Mouse (Mus musculus) liver, postnatal 0 days (tissue): ENCODE results near the gene Cpne6. TPM values are rescaled to one million over a fixed set of nuclear protein-coding genes. Genes with fewer than 3 reads are reported as not detected.

Experiments
- ATAC-seq: fragments of 200-750 bp; cut with Nextera tagmentation; 2 replicates; pipeline ENCODE4 v1.8.0; 2017; ENCODE audit warnings: mild to moderate bottlenecking, moderate library complexity
- DNase-seq: peaks from one replicate; pipeline ENCODE4 v3.0.0-alpha.2; 2016
- H3K27ac ChIP-seq: fragments of 300-500 bp; sonication (generic); 2 replicates; pipeline ENCODE4 v1.5.1; 2014; ENCODE audit warnings: antibody characterized with exemption, moderate library complexity, mild to moderate bottlenecking, low read depth
- H3K27me3 ChIP-seq: fragments of 300-500 bp; sonication (generic); 2 replicates; pipeline ENCODE4 v1.6.1; 2014; ENCODE audit warnings: low read length, control low read depth, mixed read lengths; ENCODE audit not compliant: insufficient read depth
- H3K36me3 ChIP-seq: fragments of 300-500 bp; sonication (generic); replicated peaks from 2 replicates; pipeline ENCODE4 v1.6.1; 2014; ENCODE audit warnings: mild to moderate bottlenecking, control low read depth, low read length, moderate library complexity, mixed read lengths; ENCODE audit not compliant: insufficient read depth
- H3K4me1 ChIP-seq: fragments of 300-500 bp; sonication (generic); 2 replicates; pipeline ENCODE4 v1.6.1; 2014; ENCODE audit warnings: antibody characterized with exemption, mild to moderate bottlenecking, control low read depth; ENCODE audit not compliant: insufficient read depth
- H3K4me2 ChIP-seq: fragments of 300-500 bp; sonication (generic); 2 replicates; pipeline ENCODE4 v1.6.1; 2014; ENCODE audit warnings: low read depth, mild to moderate bottlenecking, low read length, moderate library complexity, mixed read lengths
- H3K4me3 ChIP-seq: fragments of 300-500 bp; sonication (generic); 2 replicates; pipeline ENCODE4 v1.5.1; 2014; ENCODE audit warnings: low read depth, low read length
- H3K9ac ChIP-seq: fragments of 300-500 bp; sonication (generic); replicated peaks from 2 replicates; pipeline ENCODE4 v1.6.1; 2014; ENCODE audit warnings: mild to moderate bottlenecking, moderate library complexity
- H3K9me3 ChIP-seq: fragments of 300-500 bp; sonication (generic); 2 replicates; pipeline ENCODE4 v1.6.1; 2016; ENCODE audit warnings: mild to moderate bottlenecking, control low read depth, low read length, mixed read lengths
- CTCF ChIP-seq: sonication (generic); IDR thresholded peaks from 2 replicates; pipeline ENCODE4 v1.5.1; 2016; ENCODE audit warnings: antibody characterized with exemption, low read depth
- EP300 ChIP-seq: IDR thresholded peaks from 2 replicates; pipeline ENCODE4 v1.6.1; 2016; ENCODE audit warnings: antibody characterized with exemption, low read depth, mild to moderate bottlenecking
- WGBS: fragments of 180-500 bp; shearing (Covaris S2); extraction: QIAGEN DNeasy Blood & Tissue Kit; methylation state at CpG from one replicate; pipeline ENCODE4 v1.1.7; 2014; ENCODE audit not compliant: insufficient replicate concordance; 5-methylcytosine and 5-hydroxymethylcytosine counted together
- polyA plus RNA-seq: library from polyadenylated mRNA; unstranded; fragments of >200 nt; fragmentation: Nextera tagmentation; extraction: Ambion mirVana; gene quantifications from 2 replicates; pipeline ENCODE4 v1.2.1, GENCODE M21; 2015

Cpne6 gene
- polyA plus RNA-seq, 1 experiment from 2014 or later, result not detected

GRCm38 (mm10) chr14:55470806-55471205 lies 39.4 kb upstream of the Cpne6 start:
- Histone ChIP-seq H3K36me3 (no peaks in the 10 kb centered on the region), H3K9me3 (no peaks in the 10 kb centered on the region), H3K9ac (no peak overlapping the region), H3K4me3 (no peak overlapping the region), H3K4me2 (peak overlapping the region; percentile 24; the same call in 1 of the 2 replicates), H3K4me1 (peaks cover 17% of the 10 kb centered on the region), H3K27me3 (no peaks in the 10 kb centered on the region), H3K27ac (0 out of 2 replicates have a peak overlapping the region, but pooled peaks have one; percentile 4)
- DNase-seq (no peak), ATAC-seq (no peak)
- TF ChIP-seq EP300 (no peak), CTCF (no peak)
- WGBS, result 3% methylated on average over 10 of the region's 10 CpGs

DNA sequence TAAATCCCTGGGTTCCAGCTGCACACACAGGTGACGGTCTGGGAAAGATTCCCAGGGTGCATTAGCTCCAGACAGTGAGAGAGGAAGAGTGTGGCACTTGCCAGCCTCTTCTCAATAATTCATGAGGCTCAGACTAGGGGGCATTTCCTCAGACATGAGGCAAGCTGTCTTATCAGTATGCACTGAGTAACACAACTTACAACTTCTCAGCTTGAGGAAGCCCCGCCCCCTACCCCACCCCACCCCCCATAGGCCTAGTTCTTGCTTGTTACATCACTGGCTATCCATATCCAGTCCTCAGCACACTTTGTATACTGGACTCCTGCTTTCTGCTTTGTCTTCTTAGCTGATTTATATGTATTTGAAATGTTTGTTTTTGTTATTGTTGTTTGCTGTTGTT lies 34.6 kb upstream of the Cpne6 start:
- DNase-seq (no peak), ATAC-seq (no peak)
- Histone ChIP-seq H3K27ac (no peak overlapping the region), H3K4me3 (no peak overlapping the region), H3K9ac (no peak overlapping the region), H3K27me3 (no peaks in the 10 kb centered on the region), H3K4me1 (peaks cover 32% of the 10 kb centered on the region), H3K4me2 (no peak overlapping the region), H3K36me3 (no peaks in the 10 kb centered on the region), H3K9me3 (no peaks in the 10 kb centered on the region)
- no peak for TF ChIP-seq EP300
- TF ChIP-seq CTCF, result no peak
- WGBS, result 45% methylated on average over 2 of the region's 2 CpGs

GRCm38 (mm10) chr14:55477421-55477820 lies 32.8 kb upstream of the Cpne6 start:
- H3K4me1 ChIP-seq, result peaks cover 29% of the 10 kb centered on the region
- peak overlapping the region; percentile 16; the same call in 1 of the 2 replicates for H3K27ac ChIP-seq

DNA sequence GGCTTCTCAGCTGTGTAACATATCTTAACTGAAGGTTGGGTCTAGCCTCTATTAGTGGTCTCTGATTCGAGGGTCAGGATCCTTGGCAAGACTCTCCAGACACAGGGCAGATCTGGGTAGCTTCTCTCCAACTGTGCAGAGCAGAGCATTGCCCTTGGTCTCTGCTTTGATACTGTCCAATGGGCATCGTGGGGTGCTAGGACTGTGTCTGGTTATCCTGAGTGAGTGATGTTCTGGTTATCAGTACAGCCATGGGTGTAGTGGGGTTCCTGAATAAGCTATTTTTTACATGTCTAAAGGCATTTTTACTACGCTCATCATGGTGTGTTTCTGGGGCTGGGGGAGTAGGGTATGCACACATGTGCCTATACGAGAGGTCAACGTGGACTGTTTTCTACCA lies 32.4 kb upstream of the Cpne6 start:
- WGBS, result 59% methylated on average over 5 of the region's 5 CpGs
- H3K9ac ChIP-seq, result peak overlapping the region; percentile 87
- H3K4me3 ChIP-seq, result peak overlapping the region; percentile 85
- no peaks in the 10 kb centered on the region for H3K9me3 ChIP-seq
- TF ChIP-seq EP300, result no peak
- no peak for TF ChIP-seq CTCF
- DNase-seq (no peak), ATAC-seq (peak; percentile 23; the same call in 1 of the 2 replicates)
- peak overlapping the region; percentile 86 for H3K4me2 ChIP-seq
- no peaks in the 10 kb centered on the region for H3K36me3 ChIP-seq
- H3K4me1 ChIP-seq, result peaks cover 29% of the 10 kb centered on the region
- peak overlapping the region; percentile 97 for H3K27ac ChIP-seq
- H3K27me3 ChIP-seq, result no peaks in the 10 kb centered on the region

More at GRCm38 (mm10) chr14:55477421-55477820, 32.8 kb upstream of the Cpne6 start:
- no peak overlapping the region for H3K9ac ChIP-seq
- 90% methylated on average over 1 of the region's 1 CpGs for WGBS
- DNase-seq, result no peak
- no peak for ATAC-seq
- H3K4me2 ChIP-seq, result peak overlapping the region; percentile 86; the same call in 1 of the 2 replicates
- no peak for TF ChIP-seq CTCF
- TF ChIP-seq EP300, result no peak
- no peaks in the 10 kb centered on the region for H3K36me3 ChIP-seq
- H3K9me3 ChIP-seq, result no peaks in the 10 kb centered on the region
- H3K4me3 ChIP-seq, result no peak overlapping the region
- no peaks in the 10 kb centered on the region for H3K27me3 ChIP-seq

- peak within 1 kb of the TSS; percentile 86 for H3K4me2 ChIP-seq
- no peaks in the 10 kb centered on the region for H3K27me3 ChIP-seq
- DNase-seq (peak; percentile 84), ATAC-seq (peak; percentile 94)
- TF ChIP-seq EP300 (peak; percentile 47; the same call in 1 of the 2 replicates), CTCF (peak; percentile 80)
- peak within 1 kb of the TSS; percentile 87 for H3K9ac ChIP-seq
- H3K9me3 ChIP-seq, result no peaks in the 10 kb centered on the region
- peak within 1 kb of the TSS; percentile 85 for H3K4me3 ChIP-seq
- peaks cover 29% of the 10 kb centered on the region for H3K4me1 ChIP-seq
- H3K27ac ChIP-seq, result peak within 1 kb of the TSS; percentile 97
- H3K36me3 ChIP-seq, result no peaks in the 10 kb centered on the region
- 1% methylated on average over 37 of the region's 38 CpGs for WGBS
These were observed 31.3 kb upstream of the Cpne6 start, which contains the start of gene Dhrs4 for GRCm38 (mm10) chr14:55478651-55479599. Dhrs4 (plus strand) TSS chr14:55478758.

- 88% methylated on average over 10 of the region's 10 CpGs for WGBS
- Histone ChIP-seq H3K27me3 (no peaks in the 10 kb centered on the region), H3K4me3 (peak overlapping the region; percentile 85), H3K4me2 (peak overlapping the region; percentile 86), H3K36me3 (no peaks in the 10 kb centered on the region), H3K27ac (no peak overlapping the region), H3K9ac (no peak overlapping the region), H3K9me3 (no peaks in the 10 kb centered on the region), H3K4me1 (peaks cover 29% of the 10 kb centered on the region)
- TF ChIP-seq EP300 (no peak), CTCF (no peak)
- ATAC-seq, result no peak
- DNase-seq, result no peak
These were observed 30.6 kb upstream of the Cpne6 start for GRCm38 (mm10) chr14:55479629-55480028.
